Mouse (Mus musculus): ENCODE measurements around the gene Abhd14b. TPM values are rescaled to one million over a fixed set of nuclear protein-coding genes. Genes with fewer than 3 reads are reported as not detected.

Abhd14b gene
- total RNA-seq, 2 experiments from 2014 or later: 4.6 to 6.5 TPM

DNA sequence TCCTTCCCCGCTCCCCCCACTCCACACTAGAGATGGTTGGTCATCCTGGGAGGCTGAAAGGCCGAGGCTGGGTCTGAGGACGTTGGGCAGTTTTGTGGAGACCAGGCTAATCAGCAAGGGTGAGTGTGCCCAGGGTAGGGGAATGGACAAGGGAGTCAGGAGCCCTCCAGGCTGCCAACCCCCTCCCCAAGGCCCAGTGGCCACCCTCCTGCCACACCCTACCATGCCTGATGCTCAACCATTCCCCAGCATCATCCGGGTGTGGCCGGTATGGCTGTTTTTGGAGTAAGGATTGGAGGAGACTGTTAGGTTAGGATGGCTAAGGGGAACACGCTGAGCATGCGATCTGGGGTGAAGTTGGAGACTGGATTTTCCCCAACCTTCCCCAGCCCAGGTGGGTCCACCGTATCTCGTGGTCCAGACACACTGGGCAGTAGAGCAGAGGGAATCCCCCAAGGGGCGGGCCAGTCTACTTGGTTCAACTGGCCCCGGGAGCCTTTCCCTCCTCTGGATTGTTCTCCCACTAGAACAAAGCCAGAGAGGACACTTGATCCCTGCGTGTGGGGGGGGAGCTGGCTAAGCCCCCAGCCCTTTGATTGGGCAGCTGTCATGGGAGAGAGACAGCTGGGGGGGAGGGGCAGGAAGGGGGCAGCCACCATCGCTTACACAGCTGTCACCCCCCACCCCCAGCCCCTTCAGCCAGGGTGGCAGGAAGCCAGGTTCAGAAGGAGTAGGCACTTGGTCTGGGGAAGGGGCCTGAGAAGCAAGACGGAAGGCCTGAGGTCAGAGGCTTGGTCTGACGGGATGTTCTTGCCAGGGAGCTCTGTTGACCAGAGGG lies 9.3 kb downstream of the Abhd14b start:
- peak; percentile 61 for DNase-seq
- intact Hi-C loops (cut with DNase I; ENCODE audit: low total_unique reads): no loop called here

GRCm38 (mm10) chr9:106457163-106457559 lies 9.9 kb downstream of the Abhd14b start:
- no peak for DNase-seq
- intact Hi-C loops (cut with DNase I; ENCODE audit: low total_unique reads): no loop called here

- intact Hi-C loops (cut with DNase I; ENCODE audit: low total_unique reads): no loop called here
Observed at GRCm38 (mm10) chr9:106457920-106458319, 10.7 kb downstream of the Abhd14b start.

GRCm38 (mm10) chr9:106459946-106460345 lies 12.7 kb downstream of the Abhd14b start:
- no peak for DNase-seq
- intact Hi-C loops (cut with DNase I; ENCODE audit: low total_unique reads): no loop called here

More at GRCm38 (mm10) chr9:106457920-106458319, 10.7 kb downstream of the Abhd14b start:
- no peak for DNase-seq

GRCm38 (mm10) chr9:106460401-106461025 lies 13.3 kb downstream of the Abhd14b start:
- DNase-seq: no peak

DNA sequence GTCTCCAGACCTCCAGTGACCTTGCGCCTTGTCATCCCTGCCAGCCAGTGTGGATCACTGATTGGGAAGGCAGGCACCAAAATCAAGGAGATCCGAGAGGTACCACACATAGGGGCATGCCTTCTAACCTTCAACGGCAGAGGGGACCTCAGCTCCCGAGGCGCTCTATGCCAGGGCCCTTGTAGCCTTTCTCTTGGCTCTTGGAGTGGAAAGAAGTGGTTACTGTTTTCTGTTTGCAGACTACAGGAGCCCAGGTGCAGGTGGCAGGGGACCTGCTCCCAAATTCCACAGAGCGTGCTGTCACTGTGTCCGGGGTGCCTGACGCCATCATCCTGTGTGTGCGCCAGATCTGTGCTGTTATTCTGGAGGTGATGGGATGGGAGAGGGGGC lies 13.8 kb downstream of the Abhd14b start:
- intact Hi-C loops (cut with DNase I; ENCODE audit: low total_unique reads): no loop called here
- no peak for DNase-seq

More at GRCm38 (mm10) chr9:106460401-106461025, 13.3 kb downstream of the Abhd14b start:
- intact Hi-C loops (cut with DNase I; ENCODE audit: low total_unique reads): no loop called here

DNA sequence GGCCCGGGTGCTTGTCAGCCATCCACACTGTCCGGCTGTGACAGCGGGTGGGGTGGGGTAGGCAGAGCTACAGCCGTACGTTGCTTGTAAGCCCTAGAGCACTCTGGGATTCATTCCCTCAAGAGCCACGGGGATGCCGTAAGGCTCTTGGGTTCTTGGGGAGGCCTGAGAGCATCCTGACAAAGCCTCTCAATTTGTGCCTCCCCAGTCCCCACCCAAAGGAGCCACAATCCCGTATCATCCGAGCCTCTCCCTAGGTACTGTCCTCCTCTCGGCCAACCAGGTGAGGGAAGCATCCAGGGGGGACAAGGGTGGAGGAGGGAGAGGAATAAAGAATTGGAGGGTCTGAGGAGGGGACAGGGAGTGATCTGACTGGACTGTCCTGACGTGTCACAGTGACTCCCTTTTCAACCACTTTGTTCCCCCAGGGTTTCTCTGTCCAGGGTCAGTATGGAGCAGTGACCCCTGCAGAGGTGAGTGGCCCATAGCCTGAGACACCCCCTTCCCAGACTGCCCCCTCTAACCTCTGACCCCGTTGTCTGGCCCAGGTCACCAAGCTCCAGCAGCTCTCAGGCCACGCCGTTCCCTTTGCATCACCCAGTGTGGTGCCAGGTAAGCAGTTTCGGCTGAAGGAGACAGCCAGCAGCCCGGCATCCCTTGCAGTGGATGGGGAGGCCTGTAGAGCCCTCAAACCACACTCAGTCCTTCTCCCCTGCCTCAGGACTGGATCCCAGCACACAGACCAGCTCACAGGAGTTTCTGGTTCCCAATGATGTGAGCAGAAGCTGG lies 14.6 kb downstream of the Abhd14b start:
- DNase-seq: no peak
- intact Hi-C loops (cut with DNase I; ENCODE audit: low total_unique reads): no loop called here

DNA sequence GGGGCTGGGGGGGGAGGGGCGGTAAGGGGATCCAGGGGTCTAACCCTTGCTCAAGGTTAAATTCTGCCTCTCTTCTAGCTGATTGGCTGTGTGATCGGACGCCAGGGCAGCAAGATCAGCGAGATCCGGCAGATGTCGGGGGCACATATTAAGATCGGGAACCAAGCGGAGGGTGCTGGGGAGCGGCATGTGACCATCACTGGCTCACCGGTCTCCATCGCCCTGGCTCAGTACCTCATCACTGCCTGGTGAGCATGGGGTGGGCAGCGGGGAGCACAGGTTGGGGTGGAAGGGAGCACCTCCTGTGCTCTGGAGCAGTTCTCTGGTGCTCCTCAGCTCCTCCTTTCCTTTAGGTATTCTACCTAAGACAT lies 15.2 kb downstream of the Abhd14b start:
- intact Hi-C loops (cut with DNase I; ENCODE audit: low total_unique reads): no loop called here
- DNase-seq: no peak

- no peak for DNase-seq
- intact Hi-C loops (cut with DNase I; ENCODE audit: low total_unique reads): no loop called here
Observed at GRCm38 (mm10) chr9:106463122-106464063, 16.1 kb downstream of the Abhd14b start.

DNA sequence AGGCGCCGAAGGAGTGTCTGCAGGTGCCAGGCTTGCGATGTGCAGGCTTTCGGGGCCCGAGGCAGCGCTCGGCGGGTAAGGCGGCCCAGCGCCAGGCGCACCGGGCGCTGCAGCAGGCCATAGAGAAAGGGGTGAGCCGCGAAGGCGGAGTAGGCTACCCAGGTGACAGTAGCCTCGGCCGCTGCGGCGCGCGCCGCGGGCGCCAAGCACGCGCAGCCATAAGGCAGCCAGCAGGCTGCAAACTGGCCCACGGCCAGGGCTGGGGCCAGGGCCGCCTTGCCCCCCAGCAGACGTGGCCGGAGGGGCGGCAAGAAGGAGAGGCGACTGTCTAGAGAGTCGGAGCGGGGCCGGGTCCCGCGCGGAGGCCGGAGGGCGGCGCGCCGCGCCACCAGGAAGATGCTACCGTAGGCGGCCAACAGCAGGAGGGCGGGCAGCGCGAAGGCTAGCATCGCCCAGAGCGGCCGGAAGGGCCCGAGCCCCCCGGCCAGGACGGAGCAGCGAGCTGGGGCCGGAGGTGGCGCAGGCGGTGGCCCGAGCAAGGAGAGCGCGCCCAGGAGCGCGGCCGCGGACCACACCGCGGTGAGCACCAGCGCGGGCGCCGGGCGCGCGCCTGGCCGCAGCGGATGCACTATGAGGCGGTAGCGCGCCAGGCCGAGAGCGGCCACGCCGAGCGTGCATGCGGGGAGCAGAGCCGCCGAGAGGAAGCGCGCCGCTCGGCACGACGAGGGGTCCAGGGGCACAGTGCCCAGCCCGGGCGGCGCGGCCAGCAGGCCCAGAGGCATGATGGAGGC lies 17.7 kb downstream of the Abhd14b start:
- DNase-seq: peak; percentile 71
- intact Hi-C loops (cut with DNase I; ENCODE audit: low total_unique reads): no loop called here

- intact Hi-C loops (cut with DNase I; ENCODE audit: low total_unique reads): no loop called here
- peak; percentile 74 for DNase-seq
Observed at GRCm38 (mm10) chr9:106465571-106466200, 18.4 kb downstream of the Abhd14b start, which contains the start of gene Gpr62. Gene Gpr62 (minus strand): TSS chr9:106465938.

DNA sequence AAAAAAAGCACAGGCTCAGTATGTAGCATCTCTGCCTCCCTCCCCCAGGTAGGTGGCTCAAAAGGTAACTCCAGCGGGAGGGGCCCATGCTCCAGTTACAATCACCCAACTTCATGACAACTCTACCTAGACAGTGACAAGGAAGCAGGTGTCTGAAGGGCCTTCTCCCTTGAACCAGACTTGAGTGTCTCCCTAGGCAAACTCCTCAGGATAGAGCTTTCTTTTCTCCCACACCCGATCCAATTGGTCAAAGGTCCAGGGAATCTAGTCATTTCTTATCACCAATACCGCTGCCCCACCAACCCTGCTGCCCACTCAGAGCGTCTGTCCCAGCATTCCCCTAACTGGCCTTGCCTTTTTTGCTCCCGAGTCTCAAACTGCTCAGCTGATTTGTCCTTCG lies 19.5 kb downstream of the Abhd14b start:
- no peak for DNase-seq
- intact Hi-C loops (cut with DNase I; ENCODE audit: low total_unique reads): no loop called here

DNA sequence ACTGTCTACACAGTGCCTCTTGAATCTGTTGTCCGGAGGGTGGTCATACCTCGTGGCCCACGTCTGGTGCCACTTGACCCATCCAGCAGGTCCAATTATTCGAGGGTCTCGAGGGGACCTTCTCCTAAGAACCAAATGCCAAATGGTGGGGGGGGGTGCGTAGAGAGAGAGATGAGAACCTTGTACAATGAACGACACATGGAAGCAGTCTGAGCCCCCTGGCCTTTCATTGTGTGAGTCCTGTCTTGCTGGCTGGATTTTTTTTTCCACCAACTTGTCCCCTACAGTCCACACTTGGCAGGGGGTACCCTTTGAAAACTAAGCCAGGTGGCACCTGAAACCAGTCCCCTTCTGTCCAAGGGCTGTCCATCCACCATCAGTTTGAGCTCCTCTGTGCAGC lies 20.5 kb downstream of the Abhd14b start:
- intact Hi-C loops (cut with DNase I; ENCODE audit: low total_unique reads): no loop called here
- DNase-seq: no peak

- intact Hi-C loops (cut with DNase I; ENCODE audit: low total_unique reads): no loop called here
- no peak for DNase-seq
Observed at GRCm38 (mm10) chr9:106469317-106469716, 22.1 kb downstream of the Abhd14b start.

DNA sequence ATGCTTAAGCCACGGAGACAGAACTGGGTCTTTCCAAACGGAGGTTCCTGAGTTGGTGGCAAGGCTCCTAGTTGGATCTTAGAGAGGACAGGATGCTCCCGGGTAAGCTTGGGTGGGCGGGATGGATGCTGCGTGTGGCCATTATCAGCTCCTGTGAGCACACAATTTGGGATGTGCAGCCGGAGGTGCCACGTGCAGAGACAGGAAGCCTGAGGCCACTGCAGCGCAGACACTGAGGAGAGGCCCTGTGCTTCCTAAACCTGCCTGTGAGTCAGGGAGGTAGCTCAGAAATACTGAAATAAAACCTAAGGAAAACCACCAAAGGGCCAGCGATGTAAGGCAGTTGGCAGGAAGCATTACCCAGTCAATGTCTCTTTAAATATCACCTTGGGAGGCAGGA lies 22.5 kb downstream of the Abhd14b start:
- intact Hi-C loops (cut with DNase I; ENCODE audit: low total_unique reads): loop anchor here (5.0 kb wide), 1 partner anchor 32 kb away; the partner anchor contains the start of gene Acy1

DNA sequence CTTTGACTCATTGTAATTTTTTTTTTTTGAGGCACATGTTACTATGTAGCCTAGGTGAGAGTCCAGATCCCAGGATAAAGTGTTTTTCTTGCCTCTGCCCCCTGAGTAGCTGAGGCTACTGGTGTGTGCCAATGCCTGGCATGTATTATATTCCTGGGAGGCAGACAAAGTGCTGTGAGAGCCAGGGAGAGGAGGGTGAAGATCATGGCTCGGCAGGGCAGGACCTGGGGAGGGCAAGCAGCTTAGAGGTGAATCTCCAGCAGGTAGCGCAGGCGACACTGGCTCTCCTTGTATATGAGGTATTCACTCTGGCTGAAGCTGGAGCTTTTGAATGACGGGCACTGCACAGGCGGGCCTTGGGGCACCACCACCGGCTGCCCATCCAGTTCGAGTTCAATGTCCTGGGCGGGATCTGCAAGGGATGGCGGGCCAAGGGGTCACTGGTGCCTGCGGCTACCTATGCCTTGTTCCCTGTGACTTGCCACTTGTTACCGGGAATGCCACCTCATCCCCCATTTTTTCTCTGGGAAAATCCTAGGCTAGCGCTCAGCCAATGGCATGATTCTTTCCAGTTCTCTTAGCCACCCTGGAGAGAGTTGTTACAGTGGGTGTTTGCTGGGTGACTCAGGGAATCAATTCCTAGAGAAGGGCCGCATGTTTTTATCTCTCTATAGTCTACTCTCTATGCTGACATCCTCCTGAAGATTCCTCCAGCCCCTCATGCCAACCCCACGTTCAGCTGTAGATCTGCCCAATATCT lies 23.9 kb downstream of the Abhd14b start:
- intact Hi-C loops (cut with DNase I; ENCODE audit: low total_unique reads): loop anchor here (5.0 kb wide), 1 partner anchor 34 kb away; the partner anchor contains the start of gene Acy1
- peak; percentile 6 for DNase-seq

More for the DNA sequence above, 22.5 kb downstream of the Abhd14b start:
- peak; percentile 2 for DNase-seq

- DNase-seq: peak; percentile 77
- intact Hi-C loops (cut with DNase I; ENCODE audit: low total_unique reads): loop anchor here (5.0 kb wide), 1 partner anchor 35 kb away; the partner anchor contains the start of gene Acy1
Observed at GRCm38 (mm10) chr9:106471892-106472291, 24.6 kb downstream of the Abhd14b start.

Data from gastrocnemius, postnatal 14 days (tissue).